Mouse (Mus musculus) embryonic facial prominence, embryonic 10.5 days (tissue): ENCODE results near the gene Alox12b. TPM values are rescaled to one million over a fixed set of nuclear protein-coding genes. Genes with fewer than 3 reads are reported as not detected.

Experiments used
- DNase-seq: peaks from one replicate; pipeline ENCODE4 v3.0.0-alpha.2; 2017; ENCODE audit warnings: low spot score
- H3K27ac ChIP-seq: fragments of 300-500 bp; sonication (generic); replicated peaks from 2 replicates; pipeline ENCODE4 v1.5.1; 2016; ENCODE audit warnings: mild to moderate bottlenecking
- H3K27me3 ChIP-seq: fragments of 300-500 bp; sonication (generic); replicated peaks from 2 replicates; pipeline ENCODE4 v1.6.1; 2016; ENCODE audit warnings: low read depth, mild to moderate bottlenecking; ENCODE audit not compliant: poor library complexity, severe bottlenecking
- H3K36me3 ChIP-seq: fragments of 300-500 bp; sonication (generic); replicated peaks from 2 replicates; pipeline ENCODE4 v1.6.1; 2016; ENCODE audit warnings: mild to moderate bottlenecking, moderate library complexity
- H3K4me1 ChIP-seq: fragments of 300-500 bp; sonication (generic); 2 replicates; pipeline ENCODE4 v1.6.1; 2016
- H3K4me3 ChIP-seq: fragments of 300-500 bp; sonication (generic); 2 replicates; pipeline ENCODE4 v1.5.1; 2016; ENCODE audit warnings: mild to moderate bottlenecking, moderate library complexity
- H3K9me3 ChIP-seq: fragments of 300-500 bp; sonication (generic); 2 replicates; pipeline ENCODE4 v1.6.1; 2016; ENCODE audit warnings: mild to moderate bottlenecking
- WGBS: fragments of 180-500 bp; shearing (Covaris S2); methylation state at CpG from one replicate; pipeline ENCODE4 v1.1.7; 2016; 5-methylcytosine and 5-hydroxymethylcytosine counted together
- polyA plus RNA-seq: library from polyadenylated mRNA; unstranded; fragments of >200 nt; fragmentation: Nextera tagmentation; extraction: Ambion mirVana; gene quantifications from 2 replicates; pipeline ENCODE4 v1.2.1, GENCODE M21; 2016

The Alox12b gene
- 0.27 TPM in 1 of 2 replicates, not detected in the other for polyA plus RNA-seq

- H3K27ac ChIP-seq = no peak within 1 kb of the TSS
- H3K36me3 ChIP-seq = no peaks in the 10 kb centered on the region
- DNase-seq = peak; percentile 60
- H3K4me3 ChIP-seq = peak within 1 kb of the TSS; percentile 42
- peaks cover 11% of the 10 kb centered on the region for H3K4me1 ChIP-seq
- 3% methylated on average over 18 of the region's 18 CpGs for WGBS
- H3K9me3 ChIP-seq = no peaks in the 10 kb centered on the region
- H3K27me3 ChIP-seq = peaks cover 76% of the 10 kb centered on the region
Measured at GRCm38 (mm10) chr11:69156800-69157199, at the start of gene Alox12b. TSS of gene Alox12b (plus strand) at chr11:69156989.

- H3K4me1 ChIP-seq = peaks cover 25% of the 10 kb centered on the region
- H3K27me3 ChIP-seq = peaks cover 13% of the 10 kb centered on the region
- WGBS = 90% methylated on average over 11 of the region's 11 CpGs
- no peaks in the 10 kb centered on the region for H3K9me3 ChIP-seq
- no peak overlapping the region for H3K27ac ChIP-seq
- no peak for DNase-seq
- no peak overlapping the region; the same call in 1 of the 2 replicates for H3K4me3 ChIP-seq
- peaks cover 69% of the 10 kb centered on the region for H3K36me3 ChIP-seq
Measured at GRCm38 (mm10) chr11:69107676-69108075, 49.1 kb upstream of the Alox12b start.

- no peak for DNase-seq
- no peak overlapping the region for H3K27ac ChIP-seq
- peaks cover 64% of the 10 kb centered on the region for H3K36me3 ChIP-seq
- H3K4me3 ChIP-seq = no peak overlapping the region
- 91% methylated on average over 9 of the region's 9 CpGs for WGBS
- no peaks in the 10 kb centered on the region for H3K9me3 ChIP-seq
- peaks cover 25% of the 10 kb centered on the region for H3K4me1 ChIP-seq
- H3K27me3 ChIP-seq = peaks cover 19% of the 10 kb centered on the region
Measured at GRCm38 (mm10) chr11:69108223-69108622, 48.6 kb upstream of the Alox12b start.

- Histone ChIP-seq H3K4me1 (peaks cover 25% of the 10 kb centered on the region), H3K27me3 (peaks cover 29% of the 10 kb centered on the region), H3K9me3 (no peaks in the 10 kb centered on the region), H3K27ac (no peak overlapping the region), H3K4me3 (peak overlapping the region; percentile 63; the same call in 1 of the 2 replicates), H3K36me3 (peaks cover 53% of the 10 kb centered on the region)
- 78% methylated on average over 13 of the region's 13 CpGs for WGBS
- DNase-seq = no peak
Measured at GRCm38 (mm10) chr11:69109032-69109900, 47.5 kb upstream of the Alox12b start.

- Histone ChIP-seq H3K27ac (no peak overlapping the region; the same call in 1 of the 2 replicates), H3K36me3 (peaks cover 41% of the 10 kb centered on the region), H3K4me3 (peak overlapping the region; percentile 63), H3K27me3 (peaks cover 41% of the 10 kb centered on the region), H3K9me3 (no peaks in the 10 kb centered on the region), H3K4me1 (peaks cover 25% of the 10 kb centered on the region)
- WGBS = under 1% methylated on average over 30 of the region's 30 CpGs
- peak; percentile 96 for DNase-seq
Measured at GRCm38 (mm10) chr11:69110319-69111046, 46.3 kb upstream of the Alox12b start.

GRCm38 (mm10) chr11:69111051-69111810 lies 45.6 kb upstream of the Alox12b start:
- Histone ChIP-seq H3K4me3 (peak overlapping the region; percentile 63), H3K27ac (peak overlapping the region; percentile 2; the same call in 1 of the 2 replicates), H3K9me3 (no peaks in the 10 kb centered on the region), H3K36me3 (peaks cover 34% of the 10 kb centered on the region), H3K4me1 (peaks cover 25% of the 10 kb centered on the region), H3K27me3 (peaks cover 49% of the 10 kb centered on the region)
- 5% methylated on average over 21 of the region's 21 CpGs for WGBS
- peak; percentile 26 for DNase-seq

- Histone ChIP-seq H3K4me1 (peaks cover 25% of the 10 kb centered on the region), H3K36me3 (peaks cover 27% of the 10 kb centered on the region), H3K4me3 (peak overlapping the region; percentile 63), H3K9me3 (no peaks in the 10 kb centered on the region), H3K27ac (no peak overlapping the region), H3K27me3 (peaks cover 55% of the 10 kb centered on the region)
- 66% methylated on average over 4 of the region's 4 CpGs for WGBS
- no peak for DNase-seq
Measured at GRCm38 (mm10) chr11:69111865-69112264, 44.9 kb upstream of the Alox12b start.

GRCm38 (mm10) chr11:69114018-69114417 lies 42.8 kb upstream of the Alox12b start:
- Histone ChIP-seq H3K36me3 (peaks cover 6% of the 10 kb centered on the region), H3K4me3 (0 out of 2 replicates have a peak overlapping the region, but pooled peaks have one; percentile 3), H3K27ac (no peak overlapping the region), H3K27me3 (peaks cover 59% of the 10 kb centered on the region), H3K9me3 (no peaks in the 10 kb centered on the region), H3K4me1 (peaks cover 38% of the 10 kb centered on the region)
- 76% methylated on average over 3 of the region's 3 CpGs for WGBS
- DNase-seq = no peak

GRCm38 (mm10) chr11:69114621-69115020 lies 42.2 kb upstream of the Alox12b start:
- H3K27me3 ChIP-seq = peaks cover 59% of the 10 kb centered on the region

GRCm38 (mm10) chr11:69116843-69117242 lies 39.9 kb upstream of the Alox12b start:
- peaks cover 73% of the 10 kb centered on the region for H3K27me3 ChIP-seq
- H3K9me3 ChIP-seq = no peaks in the 10 kb centered on the region
- no peak overlapping the region for H3K27ac ChIP-seq
- WGBS = 54% methylated on average over 5 of the region's 5 CpGs
- H3K36me3 ChIP-seq = no peaks in the 10 kb centered on the region
- no peak for DNase-seq
- peaks cover 48% of the 10 kb centered on the region for H3K4me1 ChIP-seq
- peak overlapping the region; percentile 74; the same call in 1 of the 2 replicates for H3K4me3 ChIP-seq

More at GRCm38 (mm10) chr11:69114621-69115020, 42.2 kb upstream of the Alox12b start:
- 0 out of 2 replicates have a peak overlapping the region, but pooled peaks have one; percentile 18 for H3K4me3 ChIP-seq
- DNase-seq = no peak
- WGBS = 78% methylated on average over 3 of the region's 3 CpGs
- no peak overlapping the region for H3K27ac ChIP-seq
- H3K9me3 ChIP-seq = no peaks in the 10 kb centered on the region
- H3K36me3 ChIP-seq = no peaks in the 10 kb centered on the region
- H3K4me1 ChIP-seq = peaks cover 38% of the 10 kb centered on the region

- peak; percentile 78 for DNase-seq
- no peaks in the 10 kb centered on the region for H3K36me3 ChIP-seq
- peak overlapping the region; percentile 76 for H3K27ac ChIP-seq
- H3K9me3 ChIP-seq = no peaks in the 10 kb centered on the region
- peak overlapping the region; percentile 74 for H3K4me3 ChIP-seq
- H3K4me1 ChIP-seq = peaks cover 55% of the 10 kb centered on the region
- under 1% methylated on average over 45 of the region's 45 CpGs for WGBS
- H3K27me3 ChIP-seq = peaks cover 66% of the 10 kb centered on the region
Measured at GRCm38 (mm10) chr11:69117737-69118695, 38.8 kb upstream of the Alox12b start.
